Mouse (Mus musculus) heart, embryonic 13.5 days (tissue): Measurements from ENCODE around the gene Chrna1. TPM values are rescaled to one million over a fixed set of nuclear protein-coding genes. Genes with fewer than 3 reads are reported as not detected.

Source experiments
- ATAC-seq: fragments of 200-750 bp; cut with Nextera tagmentation; 2 replicates; pipeline ENCODE4 v1.8.0; 2017; ENCODE audit warnings: moderate TSS enrichment; ENCODE audit not compliant: insufficient number of reproducible peaks, low FRiP score, low TSS enrichment; ENCODE audit errors: extremely low read depth
- H3K27ac ChIP-seq: fragments of 300-500 bp; sonication (generic); replicated peaks from 2 replicates; pipeline ENCODE4 v1.5.1; 2015; ENCODE audit warnings: moderate library complexity, mild to moderate bottlenecking, inconsistent platforms
- H3K27me3 ChIP-seq: fragments of 300-500 bp; sonication (generic); replicated peaks from 2 replicates; pipeline ENCODE4 v1.6.1; 2015; ENCODE audit warnings: mild to moderate bottlenecking, inconsistent platforms
- H3K36me3 ChIP-seq: fragments of 300-500 bp; sonication (generic); 2 replicates; pipeline ENCODE4 v1.6.1; 2015; ENCODE audit warnings: mild to moderate bottlenecking, inconsistent platforms
- H3K4me1 ChIP-seq: fragments of 300-500 bp; sonication (generic); 2 replicates; pipeline ENCODE4 v1.6.1; 2015; ENCODE audit warnings: inconsistent platforms
- H3K4me2 ChIP-seq: fragments of 300-500 bp; sonication (generic); 2 replicates; pipeline ENCODE4 v1.6.1; 2015; ENCODE audit warnings: inconsistent platforms, mild to moderate bottlenecking, moderate library complexity
- H3K4me3 ChIP-seq: fragments of 300-500 bp; sonication (generic); 2 replicates; pipeline ENCODE4 v1.5.1; 2015; ENCODE audit warnings: moderate library complexity, mild to moderate bottlenecking, inconsistent platforms
- H3K9ac ChIP-seq: fragments of 300-500 bp; sonication (generic); 2 replicates; pipeline ENCODE4 v1.6.1; 2015; ENCODE audit warnings: inconsistent platforms, mild to moderate bottlenecking, moderate library complexity
- H3K9me3 ChIP-seq: fragments of 300-500 bp; sonication (generic); 2 replicates; pipeline ENCODE4 v1.6.1; 2016; ENCODE audit warnings: inconsistent platforms
- WGBS: fragments of 180-500 bp; shearing (Covaris S2); methylation state at CpG from one replicate; pipeline ENCODE4 v1.1.7; 2015; ENCODE audit warnings: mixed read lengths; 5-methylcytosine and 5-hydroxymethylcytosine counted together
- polyA plus RNA-seq: library from polyadenylated mRNA; unstranded; fragments of >200 nt; fragmentation: Nextera tagmentation; extraction: Ambion mirVana; gene quantifications from 2 replicates; pipeline ENCODE4 v1.2.1, GENCODE M21; 2015

Gene Chrna1
- polyA plus RNA-seq, 1 experiment from 2014 or later: 0.15 TPM

- WGBS: 31% methylated on average over 4 of the region's 4 CpGs
- Histone ChIP-seq H3K36me3 (peaks cover 16% of the 10 kb centered on the region), H3K27ac (no peak overlapping the region), H3K4me2 (no peak overlapping the region), H3K27me3 (no peaks in the 10 kb centered on the region), H3K4me1 (peaks cover 29% of the 10 kb centered on the region), H3K9ac (no peak overlapping the region), H3K4me3 (no peak overlapping the region), H3K9me3 (no peaks in the 10 kb centered on the region)
- no peak for ATAC-seq
Measured at GRCm38 (mm10) chr2:73607609-73608008, 27.5 kb upstream of the Chrna1 start.

DNA sequence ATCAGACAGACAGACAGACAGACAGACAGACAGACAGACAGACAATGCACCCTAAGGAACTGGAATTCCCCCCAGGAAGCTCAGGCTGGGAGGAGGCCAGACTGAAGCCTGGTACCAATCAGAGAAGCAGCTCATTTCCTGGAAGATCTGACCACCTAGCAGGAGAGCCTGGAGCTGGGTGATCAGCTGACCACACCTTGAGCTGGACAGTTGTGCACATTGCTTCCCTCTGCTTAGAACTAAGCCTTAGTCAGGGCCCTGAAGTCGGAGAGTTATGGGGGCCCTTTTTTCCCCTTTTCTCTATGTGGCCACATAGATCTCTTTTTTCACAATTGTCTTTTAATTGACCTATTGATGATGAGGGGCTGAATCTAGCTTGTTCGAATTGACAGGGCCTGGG is 27.0 kb upstream of the Chrna1 start:
- Histone ChIP-seq H3K4me1 (peaks cover 29% of the 10 kb centered on the region), H3K9me3 (no peaks in the 10 kb centered on the region), H3K4me3 (no peak overlapping the region), H3K36me3 (peaks cover 12% of the 10 kb centered on the region; the same call in 1 of the 2 replicates), H3K4me2 (no peak overlapping the region), H3K27me3 (no peaks in the 10 kb centered on the region), H3K27ac (no peak overlapping the region), H3K9ac (no peak overlapping the region)
- WGBS: 55% methylated on average over 2 of the region's 2 CpGs
- no peak for ATAC-seq

DNA sequence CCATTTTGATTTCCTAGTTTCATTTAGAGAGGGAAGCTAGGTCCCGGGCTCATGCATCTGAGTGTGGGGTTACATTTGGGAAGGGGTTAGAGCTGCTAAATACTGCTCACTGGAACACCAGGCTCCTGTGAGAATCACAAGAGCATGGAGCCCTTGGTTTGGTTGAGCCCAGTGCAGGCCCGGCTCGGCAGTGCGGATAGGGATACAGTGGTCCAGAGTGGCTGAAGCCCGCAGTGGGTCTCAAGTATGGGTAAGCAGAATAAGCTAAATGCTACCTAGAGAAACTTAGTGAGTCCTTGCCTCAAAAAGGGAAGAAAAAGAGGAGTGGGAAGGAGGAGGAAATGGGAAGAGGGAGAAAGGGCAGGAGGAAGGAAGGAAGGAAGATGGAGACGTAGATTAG is 26.5 kb upstream of the Chrna1 start:
- Histone ChIP-seq H3K4me3 (no peak overlapping the region), H3K4me1 (peaks cover 29% of the 10 kb centered on the region), H3K9ac (no peak overlapping the region), H3K36me3 (peaks cover 8% of the 10 kb centered on the region; the same call in 1 of the 2 replicates), H3K27ac (no peak overlapping the region), H3K9me3 (no peaks in the 10 kb centered on the region), H3K4me2 (no peak overlapping the region), H3K27me3 (no peaks in the 10 kb centered on the region)
- 79% methylated on average over 6 of the region's 6 CpGs for WGBS
- no peak for ATAC-seq

GRCm38 (mm10) chr2:73605077-73605476 is 24.9 kb upstream of the Chrna1 start:
- Histone ChIP-seq H3K4me3 (no peak overlapping the region), H3K4me2 (no peak overlapping the region), H3K9ac (no peak overlapping the region), H3K9me3 (no peaks in the 10 kb centered on the region), H3K4me1 (peaks cover 29% of the 10 kb centered on the region), H3K27ac (no peak overlapping the region), H3K36me3 (no peaks in the 10 kb centered on the region), H3K27me3 (no peaks in the 10 kb centered on the region)
- ATAC-seq: no peak
- WGBS: 65% methylated on average over 8 of the region's 8 CpGs

DNA sequence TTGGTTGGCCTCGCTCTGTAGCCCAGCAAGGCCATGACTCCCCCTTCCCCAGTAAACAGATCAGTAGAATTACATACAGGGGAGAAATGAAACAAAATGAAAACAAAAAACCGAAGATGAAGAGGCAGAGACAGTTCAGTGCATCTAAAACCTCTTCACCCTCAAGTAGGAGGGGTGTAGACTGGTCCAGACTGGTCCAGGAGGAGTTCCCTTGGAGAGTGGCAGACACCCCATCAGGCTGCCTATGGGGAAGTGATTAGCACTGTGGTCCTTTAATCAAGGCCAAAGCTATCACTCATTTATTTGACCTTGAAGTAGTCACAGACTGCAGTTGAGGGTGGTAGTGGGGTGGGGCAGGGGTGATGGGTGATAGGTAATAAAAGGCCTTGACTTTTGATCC is 24.4 kb upstream of the Chrna1 start:
- no peaks in the 10 kb centered on the region for H3K36me3 ChIP-seq
- no peaks in the 10 kb centered on the region for H3K27me3 ChIP-seq
- H3K9ac ChIP-seq: no peak overlapping the region
- no peaks in the 10 kb centered on the region for H3K9me3 ChIP-seq
- no peak for ATAC-seq
- H3K4me3 ChIP-seq: no peak overlapping the region
- WGBS: 72% methylated on average over 2 of the region's 2 CpGs
- no peak overlapping the region for H3K27ac ChIP-seq
- H3K4me1 ChIP-seq: peaks cover 24% of the 10 kb centered on the region
- no peak overlapping the region for H3K4me2 ChIP-seq

DNA sequence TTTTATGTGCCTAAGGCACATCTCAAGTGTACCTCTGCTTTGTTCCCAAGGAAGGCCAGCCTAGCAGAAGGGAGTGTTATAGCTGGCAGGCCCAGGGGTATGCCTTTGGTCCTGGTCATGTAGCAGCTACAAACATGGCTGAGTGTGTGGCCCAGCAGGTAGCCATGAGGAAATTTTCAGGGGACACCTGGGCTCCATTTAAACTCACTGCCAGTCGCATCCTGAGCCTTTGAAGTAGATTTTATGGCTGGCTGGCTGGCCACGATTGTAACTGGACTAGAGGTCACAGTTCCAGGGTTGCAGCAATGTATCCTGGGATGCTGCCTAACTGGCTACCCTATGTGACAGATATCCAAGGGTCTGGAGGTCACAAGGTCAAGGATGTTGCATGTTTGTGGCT is 20.5 kb upstream of the Chrna1 start:
- H3K9ac ChIP-seq: no peak overlapping the region
- no peak overlapping the region for H3K27ac ChIP-seq
- no peak overlapping the region for H3K4me3 ChIP-seq
- no peaks in the 10 kb centered on the region for H3K9me3 ChIP-seq
- ATAC-seq: no peak
- H3K36me3 ChIP-seq: no peaks in the 10 kb centered on the region
- WGBS: 71% methylated on average over 2 of the region's 2 CpGs
- no peak overlapping the region for H3K4me2 ChIP-seq
- no peaks in the 10 kb centered on the region for H3K27me3 ChIP-seq
- peaks cover 21% of the 10 kb centered on the region for H3K4me1 ChIP-seq

DNA sequence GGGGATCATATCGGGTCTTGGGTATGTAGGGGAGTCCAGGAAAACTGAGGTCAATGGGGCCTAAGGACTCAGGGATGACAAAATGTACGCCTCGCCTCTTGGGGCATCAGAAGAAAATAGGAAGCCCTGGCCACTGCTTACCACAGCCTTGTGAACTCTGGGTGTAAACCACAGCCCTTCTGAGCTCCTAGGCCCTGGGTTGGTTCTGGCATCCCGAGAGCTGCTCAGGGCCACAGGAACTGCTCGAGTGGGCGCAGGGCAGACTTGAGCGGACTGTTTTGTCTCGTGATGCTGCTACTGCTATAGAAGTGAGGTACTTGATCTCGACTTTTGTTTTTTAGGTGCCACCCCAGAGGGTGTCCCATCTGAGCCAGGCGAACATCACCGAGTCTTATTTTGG is 17.6 kb upstream of the Chrna1 start:
- H3K27me3 ChIP-seq: no peaks in the 10 kb centered on the region
- no peak overlapping the region for H3K4me2 ChIP-seq
- no peak overlapping the region for H3K9ac ChIP-seq
- no peaks in the 10 kb centered on the region for H3K36me3 ChIP-seq
- H3K4me3 ChIP-seq: no peak overlapping the region
- ATAC-seq: no peak
- peaks cover 36% of the 10 kb centered on the region for H3K4me1 ChIP-seq
- no peaks in the 10 kb centered on the region for H3K9me3 ChIP-seq
- WGBS: 86% methylated on average over 11 of the region's 11 CpGs
- H3K27ac ChIP-seq: no peak overlapping the region

- peak overlapping the region; percentile 69 for H3K9ac ChIP-seq
- peak overlapping the region; percentile 66 for H3K4me2 ChIP-seq
- peak overlapping the region; percentile 37 for H3K4me3 ChIP-seq
- no peaks in the 10 kb centered on the region for H3K36me3 ChIP-seq
- H3K9me3 ChIP-seq: no peaks in the 10 kb centered on the region
- peaks cover 46% of the 10 kb centered on the region for H3K4me1 ChIP-seq
- peak overlapping the region; percentile 20; the same call in 1 of the 2 replicates for H3K27ac ChIP-seq
- WGBS: 9% methylated on average over 9 of the region's 9 CpGs
- H3K27me3 ChIP-seq: no peaks in the 10 kb centered on the region
- peak; percentile 60; the same call in 1 of the 2 replicates for ATAC-seq
Measured at GRCm38 (mm10) chr2:73596786-73597185, 16.6 kb upstream of the Chrna1 start.

GRCm38 (mm10) chr2:73596326-73596725 is 16.2 kb upstream of the Chrna1 start:
- peak overlapping the region; percentile 20; the same call in 1 of the 2 replicates for H3K27ac ChIP-seq
- H3K27me3 ChIP-seq: no peaks in the 10 kb centered on the region
- H3K4me1 ChIP-seq: peaks cover 48% of the 10 kb centered on the region
- H3K4me3 ChIP-seq: peak overlapping the region; percentile 37
- H3K36me3 ChIP-seq: no peaks in the 10 kb centered on the region
- WGBS: 53% methylated on average over 5 of the region's 5 CpGs
- H3K9me3 ChIP-seq: no peaks in the 10 kb centered on the region
- ATAC-seq: no peak
- H3K9ac ChIP-seq: peak overlapping the region; percentile 69
- peak overlapping the region; percentile 66 for H3K4me2 ChIP-seq

- Histone ChIP-seq H3K4me2 (peak overlapping the region; percentile 1; the same call in 1 of the 2 replicates), H3K9ac (no peak overlapping the region), H3K36me3 (no peaks in the 10 kb centered on the region), H3K4me1 (peaks cover 81% of the 10 kb centered on the region), H3K4me3 (no peak overlapping the region), H3K27me3 (no peaks in the 10 kb centered on the region), H3K9me3 (no peaks in the 10 kb centered on the region), H3K27ac (peak overlapping the region; percentile 63)
- ATAC-seq: no peak
- 64% methylated on average over 2 of the region's 2 CpGs for WGBS
Measured at GRCm38 (mm10) chr2:73593101-73593439, 12.9 kb upstream of the Chrna1 start.

- Histone ChIP-seq H3K27ac (peak overlapping the region; percentile 63), H3K27me3 (no peaks in the 10 kb centered on the region), H3K4me2 (peak overlapping the region; percentile 1), H3K36me3 (no peaks in the 10 kb centered on the region), H3K9me3 (no peaks in the 10 kb centered on the region), H3K4me3 (no peak overlapping the region), H3K9ac (0 out of 2 replicates have a peak overlapping the region, but pooled peaks have one; percentile 8), H3K4me1 (peaks cover 84% of the 10 kb centered on the region)
- peak; percentile 22; the same call in 1 of the 2 replicates for ATAC-seq
- 56% methylated on average over 14 of the region's 14 CpGs for WGBS
Measured at GRCm38 (mm10) chr2:73592231-73593100, 12.3 kb upstream of the Chrna1 start.

GRCm38 (mm10) chr2:73591246-73591645 is 11.1 kb upstream of the Chrna1 start:
- H3K9me3 ChIP-seq: no peaks in the 10 kb centered on the region
- no peak for ATAC-seq
- H3K4me3 ChIP-seq: no peak overlapping the region
- H3K4me1 ChIP-seq: peaks cover 83% of the 10 kb centered on the region
- no peaks in the 10 kb centered on the region for H3K27me3 ChIP-seq
- H3K4me2 ChIP-seq: no peak overlapping the region
- 44% methylated on average over 6 of the region's 6 CpGs for whole genome bisulfite sequencing
- no peak overlapping the region for H3K9ac ChIP-seq
- no peaks in the 10 kb centered on the region for H3K36me3 ChIP-seq
- H3K27ac ChIP-seq: no peak overlapping the region; the same call in 1 of the 2 replicates
